ENCODE assay signal across 16 mouse cellular contexts in genomic region chr10:62282782-62283181, GRCm38 (mm10). TPM values are rescaled to one million over a fixed set of nuclear protein-coding genes. Genes with fewer than 3 reads are reported as not detected.
A peak's percentile ranks its signal among the peaks of the same experiment; 100 is the strongest.
DNase-seq lines count a peak whose midpoint lies in the region; ATAC-seq and TF ChIP-seq lines count a peak whose summit lies in the region.
"Had no signal": no experiment of that assay in that cellular context is flagged by ENCODE, and none has a peak within 500 bp of the region (broad histone marks: within the 10 kb centered on the region; RNA-seq: fewer than 3 reads in every experiment).

No protein-coding gene starts in this region.

- peak; percentile 58; the same call in 1 of the 2 replicates for ATAC-seq in heart, embryonic 11.5 days (replicated peaks; ENCODE audit: insufficient number of reproducible peaks, low FRiP score, low TSS enrichment)
- ATAC-seq in forebrain, embryonic 16.5 days = no peak
- ATAC-seq in forebrain, postnatal 0 days = no peak
- ATAC-seq: lung, postnatal 0 days had no signal

- peaks cover 46% of the 10 kb centered on the region for H3K36me3 ChIP-seq in heart, embryonic 11.5 days (ENCODE audit: control insufficient read depth, insufficient read depth, low read length)
- peaks cover 5% of the 10 kb centered on the region; the same call in 1 of the 2 replicates for H3K36me3 ChIP-seq in heart, adult 2 months (ENCODE audit: control insufficient read depth, insufficient read depth, low read length)
- H3K36me3 ChIP-seq in forebrain, embryonic 16.5 days (ENCODE audit: control insufficient read depth, insufficient read depth) = peaks cover 29% of the 10 kb centered on the region
- H3K36me3 ChIP-seq in forebrain, postnatal 0 days (ENCODE audit: insufficient read depth) = peaks cover 78% of the 10 kb centered on the region

- no peak overlapping the region for H3K27ac ChIP-seq in heart, embryonic 11.5 days (ENCODE audit: low read depth, low read length)
- H3K27ac ChIP-seq in heart, adult 2 months = no peak overlapping the region
- no peak overlapping the region for H3K27ac ChIP-seq in forebrain, embryonic 16.5 days (ENCODE audit: low read length)
- no peak overlapping the region for H3K27ac ChIP-seq in forebrain, postnatal 0 days (ENCODE audit: low read depth, low read length)
- H3K27ac ChIP-seq: hindbrain, embryonic 12.5 days; limb, embryonic 12.5 days had no signal

- H3K4me3 ChIP-seq in heart, embryonic 11.5 days (ENCODE audit: low read depth, low read length) = no peak overlapping the region
- no peak overlapping the region for H3K4me3 ChIP-seq in heart, adult 2 months
- no peak overlapping the region for H3K4me3 ChIP-seq in forebrain, embryonic 16.5 days (replicated peaks; ENCODE audit: low read length)
- H3K4me3 ChIP-seq in forebrain, postnatal 0 days (ENCODE audit: low read depth, low read length) = no peak overlapping the region
- H3K4me3 ChIP-seq: hindbrain, embryonic 12.5 days; limb, embryonic 12.5 days had no signal

- TF ChIP-seq EP300 in heart, adult 2 months (IDR thresholded peaks at IDR 0.05; ENCODE audit: insufficient read depth, low read depth, low read length) = no peak

- no peaks in the 10 kb centered on the region for H3K79me2 ChIP-seq in heart, adult 2 months (replicated peaks; ENCODE audit: control insufficient read depth, insufficient read depth, low read length)

- H3K9ac ChIP-seq in heart, embryonic 11.5 days (ENCODE audit: low read depth, low read length) = no peak overlapping the region
- no peak overlapping the region for H3K9ac ChIP-seq in heart, adult 2 months (ENCODE audit: low read depth, low read length)
- no peak overlapping the region for H3K9ac ChIP-seq in forebrain, embryonic 16.5 days (replicated peaks; ENCODE audit: low read depth, low read length)
- H3K9ac ChIP-seq in forebrain, postnatal 0 days = no peak overlapping the region
- H3K9ac ChIP-seq: hindbrain, embryonic 12.5 days; limb, embryonic 12.5 days had no signal

- intact Hi-C loops in heart, adult 2 months (cut with DNase I) = no loop called here

- H3K9me3 ChIP-seq in heart, embryonic 11.5 days (replicated peaks; ENCODE audit: control insufficient read depth, low read length) = no peaks in the 10 kb centered on the region
- H3K9me3 ChIP-seq in forebrain, embryonic 16.5 days (ENCODE audit: control insufficient read depth, low read length) = no peaks in the 10 kb centered on the region
- H3K9me3 ChIP-seq in forebrain, postnatal 0 days (ENCODE audit: low read length) = no peaks in the 10 kb centered on the region
- H3K9me3 ChIP-seq: limb, embryonic 12.5 days had no signal

- H3K27me3 ChIP-seq in heart, embryonic 11.5 days (ENCODE audit: control insufficient read depth, insufficient read depth, low read length) = no peaks in the 10 kb centered on the region
- no peaks in the 10 kb centered on the region for H3K27me3 ChIP-seq in heart, adult 2 months (ENCODE audit: control insufficient read depth, insufficient read depth, low read length)
- no peaks in the 10 kb centered on the region for H3K27me3 ChIP-seq in forebrain, embryonic 16.5 days (replicated peaks; ENCODE audit: control insufficient read depth, insufficient read depth, low read length)
- no peaks in the 10 kb centered on the region for H3K27me3 ChIP-seq in forebrain, postnatal 0 days (ENCODE audit: insufficient read depth, low read length)
- H3K27me3 ChIP-seq: hindbrain, embryonic 12.5 days; limb, embryonic 12.5 days had no signal

- H3K4me1 ChIP-seq in heart, embryonic 11.5 days (ENCODE audit: control insufficient read depth, insufficient read depth, low read length) = 0 out of 2 replicates have a peak, but pooled peaks cover 2% of the 10 kb centered on the region
- peaks cover 2% of the 10 kb centered on the region for H3K4me1 ChIP-seq in heart, adult 2 months (ENCODE audit: control insufficient read depth, insufficient read depth, low read length)
- no peaks in the 10 kb centered on the region for H3K4me1 ChIP-seq in forebrain, embryonic 16.5 days (replicated peaks; ENCODE audit: control insufficient read depth, insufficient read depth, low read length)
- H3K4me1 ChIP-seq in forebrain, postnatal 0 days (ENCODE audit: insufficient read depth) = no peaks in the 10 kb centered on the region
- H3K4me1 ChIP-seq: hindbrain, embryonic 12.5 days; limb, embryonic 12.5 days had no signal

- no peak for TF ChIP-seq CTCF in heart, adult 2 months (IDR thresholded peaks at IDR 0.05)
- no peak for TF ChIP-seq CTCF in forebrain, postnatal 0 days (IDR thresholded peaks at IDR 0.05; ENCODE audit: low read depth)

- no peak for DNase-seq in heart, adult 2 months
- peak; percentile 27 for DNase-seq in right cerebral cortex, postnatal 25 days
- DNase-seq in right cerebral cortex, postnatal 4 days = no peak
- peak; percentile 86 for DNase-seq in ZHBTc4 (ENCODE audit: low read depth, low spot score)
- DNase-seq in urinary bladder, postnatal 36 days (ENCODE audit: low spot score in 2 of 2) = peak; percentile 62 to 73
- no peak for DNase-seq in forebrain, postnatal 0 days
- DNase-seq: cerebellum, adult 18-20 months; heart, adult 18-20 months; kidney, adult 8-10 months had no signal

- 43% methylated on average over 9 of the region's 9 CpGs for WGBS in heart, embryonic 11.5 days (ENCODE audit: insufficient replicate concordance)
- WGBS in heart, adult 2 months = 72% methylated on average over 9 of the region's 9 CpGs
- 55% methylated on average over 9 of the region's 9 CpGs for WGBS in forebrain, embryonic 16.5 days
- 58% methylated on average over 9 of the region's 9 CpGs for WGBS in forebrain, postnatal 0 days

- H3K4me2 ChIP-seq in heart, embryonic 11.5 days = no peak overlapping the region
- no peak overlapping the region for H3K4me2 ChIP-seq in forebrain, embryonic 16.5 days (ENCODE audit: low read length)
- no peak overlapping the region for H3K4me2 ChIP-seq in forebrain, postnatal 0 days (ENCODE audit: low read depth)
- H3K4me2 ChIP-seq: hindbrain, embryonic 12.5 days; limb, embryonic 12.5 days; midbrain, embryonic 11.5 days had no signal

- TF ChIP-seq POLR2A in heart, adult 2 months (IDR thresholded peaks at IDR 0.05; ENCODE audit: insufficient read depth, low read depth, low read length) = no peak

RNA-seq across cellular contexts. Expression of gene Tacr2, which starts 30.5 kb away (rescaled TPM):
- polyA plus RNA-seq in heart, embryonic 11.5 days (2014; fragmentation: Nextera tagmentation; extraction: Ambion mirVana) = not detected in 2 replicates
- total RNA-seq in heart, adult 2 months (2021) = not detected
- polyA plus RNA-seq in heart, adult 2 months (2012; rRNA removed) = not detected in 2 replicates
- polyA plus RNA-seq in forebrain, embryonic 16.5 days (2015; fragmentation: Nextera tagmentation; extraction: Ambion mirVana) = not detected in 2 replicates
- not detected in 2 replicates for total RNA-seq in forebrain, postnatal 0 days (2014; rRNA removed)
- not detected in 2 replicates for polyA plus RNA-seq in forebrain, postnatal 0 days (2015; fragmentation: Nextera tagmentation; extraction: Ambion mirVana)
- total RNA-seq: heart, adult 18-20 months had no signal
- polyA plus RNA-seq: hindbrain, embryonic 12.5 days; limb, embryonic 12.5 days; midbrain, embryonic 11.5 days; spleen, adult 2 months had no signal

RNA-seq across cellular contexts. Expression of gene Tspan15, which starts 51.7 kb away (rescaled TPM):
- polyA plus RNA-seq in heart, embryonic 11.5 days (2014; fragmentation: Nextera tagmentation; extraction: Ambion mirVana) = 2.8 and 5.0 TPM in 2 replicates
- total RNA-seq in heart, adult 2 months (2021) = 1 to 10 TPM; 6.1 to 8.1 TPM
- polyA plus RNA-seq in heart, adult 2 months (2012; rRNA removed) = 17.7 and 19.1 TPM in 2 replicates
- polyA plus RNA-seq in forebrain, embryonic 16.5 days (2015; fragmentation: Nextera tagmentation; extraction: Ambion mirVana) = 13.9 and 15.4 TPM in 2 replicates
- 7.2 and 11.6 TPM in 2 replicates for total RNA-seq in forebrain, postnatal 0 days (2014; rRNA removed)
- polyA plus RNA-seq in forebrain, postnatal 0 days (2015; fragmentation: Nextera tagmentation; extraction: Ambion mirVana) = 11.6 and 15.2 TPM in 2 replicates

Comparison
In these comparisons a context has a peak if more than half of its experiments do, and no peak if none do; other contexts are left out.
1. DNase-seq: peak in right cerebral cortex, postnatal 25 days (single experiment), ZHBTc4 (single experiment) and urinary bladder, postnatal 36 days (2 of 2); none in heart, adult 2 months (0 of 2), right cerebral cortex, postnatal 4 days (single experiment) and forebrain, postnatal 0 days (single experiment).